Mouse (Mus musculus): Measurements from ENCODE around the gene Luc7l2.

DNA sequence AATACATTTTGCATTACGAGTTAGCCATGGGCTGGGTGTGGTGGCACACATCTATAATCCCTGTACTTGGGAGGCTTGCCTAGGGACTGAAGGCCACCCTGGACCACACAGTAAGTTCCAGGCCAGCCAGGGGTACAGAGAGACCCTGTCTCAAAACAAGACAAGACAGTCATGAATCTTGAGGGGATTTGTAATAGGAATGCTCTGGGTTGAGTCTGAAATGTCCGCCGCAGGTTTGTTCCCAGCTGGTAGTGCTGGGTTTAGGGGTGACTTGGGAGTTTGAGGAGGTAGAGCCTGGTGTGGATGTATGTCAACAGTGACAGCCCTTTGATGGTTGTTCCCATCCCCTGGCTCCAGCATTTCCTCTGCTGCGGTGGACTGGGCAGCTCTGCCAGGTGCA, 75.9 kb downstream of the Luc7l2 start:
- no peak for TF ChIP-seq MYOG (IDR thresholded peaks at IDR 0.05; ENCODE audit: control insufficient read depth in 1 of 3, insufficient read depth in 1 of 3, insufficient read length in 2 of 3, low read depth in 2 of 3)
- TF ChIP-seq USF1 (IDR thresholded peaks at IDR 0.05; ENCODE audit: low read depth) = no peak
- TF ChIP-seq MAX (IDR thresholded peaks at IDR 0.05; ENCODE audit: low read depth) = no peak
- no peak for TF ChIP-seq POLR2A (IDR thresholded peaks at IDR 0.05; ENCODE audit: insufficient read length, low read depth)
- TF ChIP-seq E2F4 (IDR thresholded peaks at IDR 0.05; ENCODE audit: insufficient read depth) = no peak
- no peak for TF ChIP-seq CEBPB (IDR thresholded peaks at IDR 0.05; ENCODE audit: insufficient read depth, poor library complexity, severe bottlenecking)
- no peak for TF ChIP-seq TCF3 (IDR thresholded peaks at IDR 0.05; ENCODE audit: insufficient read length, low read depth)
- TF ChIP-seq TCF12 (IDR thresholded peaks at IDR 0.05; ENCODE audit: insufficient read depth, poor library complexity, severe bottlenecking) = no peak

All from myocyte (in vitro differentiated cells).